Mouse (Mus musculus) spleen, postnatal 4 days (tissue): ENCODE measurements around the gene Lsmem1.

ENCODE experiments used
- DNase-seq, 2 experiments: peaks; one replicate each; pipeline ENCODE4 v3.0.0; 2022; ENCODE audit warnings: low spot score in 2 of 2

The Lsmem1 gene

GRCm38 (mm10) chr12:40146510-40146909 is 52.8 kb downstream of the Lsmem1 start:
- no peak for DNase-seq

DNA sequence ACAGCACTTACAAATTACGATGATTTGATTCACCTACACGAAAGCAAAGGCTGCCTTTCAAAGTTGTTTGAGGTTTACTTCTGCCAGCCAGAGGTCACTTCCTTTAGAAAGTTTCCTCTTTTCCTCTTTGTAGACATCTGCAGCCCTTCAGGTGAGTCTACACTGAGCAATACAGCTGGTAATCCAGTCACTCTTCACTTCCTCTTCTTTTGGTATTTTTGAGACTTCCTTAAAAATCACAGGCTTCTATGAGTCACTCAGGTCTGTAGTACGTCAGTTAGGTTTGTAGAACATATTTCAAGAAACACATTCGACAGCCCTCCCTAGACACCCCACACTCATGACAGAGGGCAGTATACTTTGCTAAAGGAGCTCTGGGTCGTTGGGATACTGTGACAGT is 58.6 kb downstream of the Lsmem1 start:
- DNase-seq, result no peak

DNA sequence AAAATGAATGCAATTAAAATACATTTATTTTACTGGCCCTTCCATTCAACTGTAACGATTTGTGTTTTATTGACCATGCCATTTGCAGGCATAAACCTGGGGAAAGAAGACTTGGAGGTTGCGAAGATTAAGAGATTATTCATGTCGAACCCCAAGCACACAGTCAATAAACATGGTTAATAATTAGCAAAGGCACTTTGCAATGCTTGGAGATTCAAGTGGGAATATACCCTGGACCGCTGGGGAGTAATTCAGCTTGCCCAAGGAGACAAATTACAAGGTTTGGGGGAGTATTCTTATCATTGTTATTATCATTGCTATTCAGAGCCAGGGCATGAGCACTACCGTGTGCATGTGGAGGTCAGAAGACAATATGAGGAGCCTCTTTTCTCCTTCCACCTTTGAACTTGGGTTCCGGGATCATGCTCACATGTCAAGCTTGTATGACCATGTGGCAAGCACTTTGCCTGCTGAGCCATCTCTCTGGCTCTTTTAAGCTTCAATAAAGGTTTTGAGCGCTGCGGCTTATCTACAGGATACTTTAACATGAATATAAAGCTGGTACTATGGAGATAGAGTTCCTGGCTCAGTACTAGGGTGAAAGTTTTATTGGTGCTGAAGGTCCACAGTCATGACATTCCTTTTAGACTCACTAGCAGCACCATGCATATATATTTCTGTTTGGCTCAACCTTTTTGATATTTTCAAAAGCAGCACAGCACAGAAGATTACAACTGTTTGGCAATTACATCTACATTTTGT is 59.6 kb downstream of the Lsmem1 start:
- no peak for DNase-seq

- DNase-seq, result no peak
Observed at GRCm38 (mm10) chr12:40134529-40134928, 64.8 kb downstream of the Lsmem1 start.

- no peak for DNase-seq
Observed at GRCm38 (mm10) chr12:40133573-40134271, 65.6 kb downstream of the Lsmem1 start, which contains the start of gene Scin. TSS of gene Scin (minus strand) at chr12:40134228.

DNA sequence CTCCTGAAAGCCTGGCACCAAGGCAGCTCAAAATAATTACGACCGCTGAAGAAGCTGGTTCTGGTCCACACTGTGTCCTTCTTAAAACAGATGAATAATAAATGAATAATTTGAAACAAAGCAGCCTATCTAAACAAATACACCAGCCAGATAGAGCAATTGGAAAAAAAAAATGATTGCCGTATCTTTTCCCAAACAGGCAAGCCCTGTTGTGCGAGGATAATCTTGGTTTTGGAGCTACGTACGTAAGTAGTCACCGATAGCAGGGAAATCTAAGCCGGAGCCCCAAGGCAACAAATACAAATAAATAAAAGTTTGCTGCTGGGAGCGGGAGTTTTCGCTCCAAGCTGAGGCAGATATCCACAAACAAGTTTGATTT is 66.1 kb downstream of the Lsmem1 start:
- DNase-seq, result no peak
